ENCODE assay signal across 8 mouse cellular contexts in genomic region chr6:8777411-8778295, GRCm38 (mm10). TPM values are rescaled to one million over a fixed set of nuclear protein-coding genes. Genes with fewer than 3 reads are reported as not detected.
DNase-seq lines count a peak whose midpoint lies in the region; ATAC-seq and TF ChIP-seq lines count a peak whose summit lies in the region.

No protein-coding gene starts in this region.

- no peaks in the 10 kb centered on the region for H3K36me3 ChIP-seq in hindbrain, embryonic 10.5 days

- no peaks in the 10 kb centered on the region for H3K4me1 ChIP-seq in cerebellum, adult 2 months (ENCODE audit: control insufficient read depth, insufficient read depth, low read length)
- H3K4me1 ChIP-seq in hindbrain, embryonic 10.5 days (replicated peaks) = peaks cover 11% of the 10 kb centered on the region; the same call in 1 of the 2 replicates
- H3K4me1 ChIP-seq in lung, adult 2 months (ENCODE audit: control insufficient read depth, insufficient read depth, low read length) = peaks cover 2% of the 10 kb centered on the region
- H3K4me1 ChIP-seq in olfactory bulb, adult 2 months (ENCODE audit: control insufficient read depth, insufficient read depth, low read length) = peaks cover 2% of the 10 kb centered on the region

- CTCF ChIA-PET in Patski (lab: Charles Lee) = no interaction called here

- H3K27me3 ChIP-seq in Patski = peaks cover 16% of the 10 kb centered on the region
- no peaks in the 10 kb centered on the region for H3K27me3 ChIP-seq in cerebellum, adult 2 months (ENCODE audit: control insufficient read depth, insufficient read depth, low read length)
- peaks cover 32% of the 10 kb centered on the region for H3K27me3 ChIP-seq in hindbrain, embryonic 10.5 days (ENCODE audit: insufficient read depth, poor library complexity, severe bottlenecking)

- TF ChIP-seq CTCF in Patski (IDR thresholded peaks at IDR 0.05) = no peak
- no peak for TF ChIP-seq CTCF in cerebellum, adult 2 months (IDR thresholded peaks at IDR 0.05; ENCODE audit: borderline replicate concordance, insufficient read depth, low read depth, low read length)
- TF ChIP-seq CTCF in lung, adult 2 months (IDR thresholded peaks at IDR 0.05; ENCODE audit: insufficient read depth, low read length) = no peak
- no peak for TF ChIP-seq CTCF in olfactory bulb, adult 2 months (IDR thresholded peaks at IDR 0.05; ENCODE audit: insufficient read depth, low read depth, low read length)

- in situ Hi-C loops in Patski (cut with MboI; ENCODE audit: low pct_unique_long_range_greater_than_20kb) = no loop called here

- DNase-seq in Patski (ENCODE audit: low read depth, low spot score) = no peak
- DNase-seq in cerebellum, adult 2 months = peak; percentile 77 to 83
- peak; percentile 67 for DNase-seq in hindbrain, embryonic 10.5 days (ENCODE audit: low spot score)
- peak; percentile 39 for DNase-seq in layer of hippocampus, adult 9-10 months (ENCODE audit: low spot score)
- peak; percentile 60 for DNase-seq in lung, adult 2 months
- DNase-seq in thymus, adult 18-20 months = no peak

- peak overlapping the region; percentile 40; the same call in 1 of the 2 replicates for H3K27ac ChIP-seq in cerebellum, adult 2 months (ENCODE audit: insufficient read depth, low read length)
- H3K27ac ChIP-seq in hindbrain, embryonic 10.5 days = peak overlapping the region; percentile 90
- H3K27ac ChIP-seq in olfactory bulb, adult 2 months (ENCODE audit: insufficient read depth, low read depth, low read length) = peak overlapping the region; percentile 43

- peak; percentile 31; the same call in 1 of the 2 replicates for TF ChIP-seq POLR2A in cerebellum, adult 2 months (IDR thresholded peaks at IDR 0.05; ENCODE audit: borderline replicate concordance, insufficient read depth, low read length)
- peak; percentile 53; the same call in 1 of the 2 replicates for TF ChIP-seq POLR2A in lung, adult 2 months (IDR thresholded peaks at IDR 0.05; ENCODE audit: borderline replicate concordance, extremely low read depth, low read depth, low read length)
- peak; percentile 20 for TF ChIP-seq POLR2A in olfactory bulb, adult 2 months (IDR thresholded peaks at IDR 0.05; ENCODE audit: insufficient read depth, low read depth, low read length)

- POLR2A ChIA-PET in Patski (lab: Charles Lee) = no interaction called here

- H3K4me3 ChIP-seq in cerebellum, adult 2 months (replicated peaks; ENCODE audit: insufficient read depth, low read depth, low read length) = peak overlapping the region; percentile 65
- peak overlapping the region; percentile 89 for H3K4me3 ChIP-seq in hindbrain, embryonic 10.5 days
- peak overlapping the region; percentile 97 for H3K4me3 ChIP-seq in lung, adult 2 months (replicated peaks; ENCODE audit: extremely low read depth, low read depth, low read length)
- H3K4me3 ChIP-seq in olfactory bulb, adult 2 months (ENCODE audit: insufficient read depth, low read depth, low read length) = peak overlapping the region; percentile 62

- peak; percentile 88 for ATAC-seq in Patski
- peak; percentile 92 for ATAC-seq in frontal cortex, adult (ENCODE audit: low TSS enrichment)

- no peaks in the 10 kb centered on the region for H3K9me3 ChIP-seq in hindbrain, embryonic 10.5 days

- WGBS in cerebellum, adult 2 months = 2% methylated on average over 58 of the region's 69 CpGs
- WGBS in hindbrain, embryonic 10.5 days = 1% methylated on average over 69 of the region's 69 CpGs
- under 1% methylated on average over 67 of the region's 69 CpGs for WGBS in lung, adult 2 months
- under 1% methylated on average over 69 of the region's 69 CpGs for WGBS in olfactory bulb, adult 2 months

RNA-seq across cellular contexts. Expression of gene Ica1, which starts 0.6 kb away (rescaled TPM):
- 4.7 TPM for polyA plus RNA-seq in Patski (2021)
- polyA plus RNA-seq in cerebellum, adult 2 months (2012; rRNA removed) = 36.1 and 37.8 TPM in 2 replicates
- 14.8 and 17.7 TPM in 2 replicates for polyA plus RNA-seq in hindbrain, embryonic 10.5 days (2016; fragmentation: Nextera tagmentation; extraction: Ambion mirVana)
- 10.1 and 10.9 TPM in 2 replicates for polyA plus RNA-seq in lung, adult 2 months (2012; rRNA removed)
- polyA plus RNA-seq in olfactory bulb, adult 2 months (2012; ENCODE audit: insufficient read depth, insufficient read length, low replicate concordance, missing spikeins) = not detected in 2 replicates

Comparison
In these comparisons a context has a peak if more than half of its experiments do, and no peak if none do; other contexts are left out.
1. DNase-seq: peak in cerebellum, adult 2 months (2 of 2), hindbrain, embryonic 10.5 days (single experiment), layer of hippocampus, adult 9-10 months (single experiment) and lung, adult 2 months (single experiment); none in Patski (single experiment) and thymus, adult 18-20 months (0 of 2).
2. H3K27ac ChIP-seq: peak in every context shown above with its lines; median percentile 90 in hindbrain, embryonic 10.5 days; 43 in olfactory bulb, adult 2 months; 40 in cerebellum, adult 2 months.
3. Peak in every context shown above with its lines, with median percentiles within 50 percentile points of each other: H3K4me3 ChIP-seq and POLR2A ChIP-seq.